Mouse (Mus musculus): Measurements from ENCODE around the gene Aes. TPM values are rescaled to one million over a fixed set of nuclear protein-coding genes. Genes with fewer than 3 reads are reported as not detected.

Aes gene
- polyA plus RNA-seq, 1 experiment = 639 TPM

DNA sequence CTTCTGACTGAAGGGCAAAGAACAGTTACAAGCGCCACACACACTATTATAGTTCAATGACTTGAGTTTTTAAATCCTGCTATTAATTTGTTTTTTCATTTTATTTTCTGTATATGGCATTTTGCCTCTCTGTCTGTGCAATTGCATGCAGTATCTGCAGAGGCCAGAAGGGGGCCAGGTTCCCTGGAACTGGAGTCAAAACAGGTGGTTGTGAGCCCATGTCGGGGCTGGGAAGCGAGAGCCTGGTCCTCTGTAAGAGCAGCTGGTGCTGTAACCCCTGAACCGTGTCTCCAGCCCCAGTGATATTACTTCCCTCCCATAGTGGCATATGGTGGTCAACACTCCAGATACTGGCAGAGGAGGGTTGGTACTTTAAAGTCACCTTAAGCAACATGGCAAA lies 40.7 kb upstream of the Aes start:
- Histone ChIP-seq H3K79me2 (ENCODE audit: control insufficient read depth, insufficient read depth) (no peaks in the 10 kb centered on the region), H3K27me3 (ENCODE audit: control insufficient read depth, insufficient read depth, insufficient read length) (peaks cover 7% of the 10 kb centered on the region), H3ac (ENCODE audit: control insufficient read depth, insufficient read length) (no peak overlapping the region), H3K4me2 (ENCODE audit: low read depth) (no peak overlapping the region), H3K4me3 (no peak overlapping the region), H3K36me3 (ENCODE audit: control insufficient read depth, insufficient read depth) (no peaks in the 10 kb centered on the region)
- TF ChIP-seq POLR2A (IDR thresholded peaks at IDR 0.05; ENCODE audit: insufficient read length, low read depth) (no peak), USF1 (IDR thresholded peaks at IDR 0.05; ENCODE audit: low read depth) (no peak), MYOD1 (IDR thresholded peaks at IDR 0.05; ENCODE audit: control insufficient read depth in 1 of 3, insufficient read length in 2 of 3, low read depth in 2 of 3) (peak; percentile 15 to 69 (median 60)), MYOG (IDR thresholded peaks at IDR 0.05; ENCODE audit: control insufficient read depth in 1 of 3, insufficient read depth in 1 of 3, insufficient read length in 2 of 3, low read depth in 2 of 3) (peak in 2 of 3 experiments; percentile 34 to 71)

DNA sequence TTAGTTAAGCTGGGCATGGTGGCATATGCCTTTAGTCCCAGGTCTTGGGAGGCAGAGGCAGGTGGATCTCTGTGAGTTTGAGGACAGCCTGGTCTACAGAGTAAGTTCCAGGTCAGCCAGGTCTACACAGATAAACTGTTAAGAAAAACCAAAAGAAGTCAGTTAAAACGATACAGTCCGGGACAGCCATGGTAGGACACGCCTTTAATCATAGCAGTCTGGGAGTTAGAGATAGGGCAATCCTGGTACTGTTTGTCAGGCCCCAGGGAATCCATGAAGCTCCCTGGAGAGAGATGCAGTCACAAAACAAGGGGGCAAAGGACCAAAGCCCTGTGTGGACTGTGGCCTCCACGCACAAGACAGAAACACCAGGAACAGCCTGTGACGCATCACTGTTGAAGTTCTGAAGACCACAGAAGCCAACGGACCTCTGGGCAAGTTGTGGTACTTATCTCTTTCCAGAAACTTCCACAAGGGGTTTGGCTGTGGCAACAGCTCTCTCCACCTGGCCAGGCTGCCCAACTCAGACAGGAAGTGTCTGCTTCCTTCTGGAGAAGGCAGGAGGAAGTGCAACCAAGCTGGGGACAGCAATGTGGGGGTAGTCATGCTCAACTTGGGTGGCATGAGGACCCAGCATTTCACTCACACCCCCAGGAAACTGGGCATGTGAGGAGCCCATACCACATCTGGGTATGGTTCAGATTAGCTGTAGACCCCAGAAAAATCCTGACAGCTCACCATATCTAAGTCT lies 39.9 kb upstream of the Aes start:
- Histone ChIP-seq H3K36me3 (ENCODE audit: control insufficient read depth, insufficient read depth) (no peaks in the 10 kb centered on the region), H3K27me3 (ENCODE audit: control insufficient read depth, insufficient read depth, insufficient read length) (peaks cover 7% of the 10 kb centered on the region), H3ac (ENCODE audit: control insufficient read depth, insufficient read length) (no peak overlapping the region), H3K79me2 (ENCODE audit: control insufficient read depth, insufficient read depth) (no peaks in the 10 kb centered on the region), H3K4me3 (no peak overlapping the region), H3K4me2 (ENCODE audit: low read depth) (no peak overlapping the region)
- no peak for TF ChIP-seq USF1 (IDR thresholded peaks at IDR 0.05; ENCODE audit: low read depth)
- TF ChIP-seq POLR2A (IDR thresholded peaks at IDR 0.05; ENCODE audit: insufficient read length, low read depth) = no peak
- no peak for TF ChIP-seq REST (IDR thresholded peaks at IDR 0.05; ENCODE audit: insufficient read depth, insufficient read length)
- TF ChIP-seq SRF (IDR thresholded peaks at IDR 0.05; ENCODE audit: control insufficient read depth, insufficient read length, low read depth) = no peak
- no peak for TF ChIP-seq MYOG (IDR thresholded peaks at IDR 0.05; ENCODE audit: control insufficient read depth in 1 of 3, insufficient read depth in 1 of 3, insufficient read length in 2 of 3, low read depth in 2 of 3)
- no peak for TF ChIP-seq POLR2AphosphoS2 (IDR thresholded peaks at IDR 0.05; ENCODE audit: insufficient read length, low read depth)
- TF ChIP-seq TCF3 (IDR thresholded peaks at IDR 0.05; ENCODE audit: insufficient read length, low read depth) = no peak
- no peak for TF ChIP-seq CEBPB (IDR thresholded peaks at IDR 0.05; ENCODE audit: insufficient read depth, poor library complexity, severe bottlenecking)
- TF ChIP-seq E2F4 (IDR thresholded peaks at IDR 0.05; ENCODE audit: insufficient read depth) = no peak
- no peak for TF ChIP-seq MYOD1 (IDR thresholded peaks at IDR 0.05; ENCODE audit: control insufficient read depth in 1 of 3, insufficient read length in 2 of 3, low read depth in 2 of 3)
- TF ChIP-seq TCF12 (IDR thresholded peaks at IDR 0.05; ENCODE audit: insufficient read depth, poor library complexity, severe bottlenecking) = no peak
- no peak for TF ChIP-seq MAX (IDR thresholded peaks at IDR 0.05; ENCODE audit: low read depth)

DNA sequence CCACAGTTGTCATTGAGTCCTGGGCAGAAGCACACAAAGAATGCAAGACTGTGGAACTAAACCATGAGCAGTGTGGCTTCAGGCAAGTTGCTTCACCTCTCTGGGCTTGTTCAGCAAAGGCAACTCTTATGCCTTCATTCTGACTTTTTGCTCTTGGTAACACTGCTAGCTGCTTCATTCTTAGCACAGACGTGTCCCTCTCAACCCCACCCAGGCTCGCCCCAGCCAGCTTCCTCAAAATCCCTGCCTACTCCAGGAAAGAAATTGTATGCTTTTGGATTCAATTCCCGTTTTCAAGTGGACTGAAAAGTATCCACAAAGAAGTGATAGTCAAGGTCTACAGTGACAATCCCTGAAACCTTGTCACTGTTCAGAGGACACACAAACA lies 39.3 kb upstream of the Aes start:
- no peak overlapping the region for H3K4me2 ChIP-seq (ENCODE audit: low read depth)

DNA sequence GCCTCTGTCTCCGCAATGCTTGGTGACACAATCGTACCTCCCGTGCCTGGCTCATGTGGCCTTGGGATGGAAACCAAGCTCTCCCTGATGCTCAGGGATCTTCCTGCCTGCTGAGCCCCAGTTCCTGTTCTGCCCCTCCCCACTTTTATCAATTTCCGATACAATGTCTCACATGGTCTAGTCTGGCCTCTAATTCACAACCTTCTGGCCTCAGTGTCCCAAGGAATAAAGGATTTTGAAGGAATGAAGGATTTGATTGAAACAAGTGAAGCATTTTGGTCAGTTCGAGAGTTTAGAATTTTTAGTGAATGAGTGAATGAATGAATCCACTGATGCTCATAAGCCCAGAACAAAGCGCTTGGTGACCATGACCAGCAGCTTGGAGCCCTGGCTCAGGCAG lies 36.1 kb upstream of the Aes start:
- H3K27me3 ChIP-seq (ENCODE audit: control insufficient read depth, insufficient read depth, insufficient read length) = peaks cover 7% of the 10 kb centered on the region
- H3K79me2 ChIP-seq (ENCODE audit: control insufficient read depth, insufficient read depth) = no peaks in the 10 kb centered on the region
- no peak overlapping the region for H3K4me2 ChIP-seq (ENCODE audit: low read depth)
- no peaks in the 10 kb centered on the region for H3K36me3 ChIP-seq (ENCODE audit: control insufficient read depth, insufficient read depth)
- H3ac ChIP-seq (ENCODE audit: control insufficient read depth, insufficient read length) = no peak overlapping the region
- H3K4me3 ChIP-seq = no peak overlapping the region
- TF ChIP-seq TCF3 (IDR thresholded peaks at IDR 0.05; ENCODE audit: insufficient read length, low read depth) = no peak
- no peak for TF ChIP-seq POLR2AphosphoS2 (IDR thresholded peaks at IDR 0.05; ENCODE audit: insufficient read length, low read depth)
- no peak for TF ChIP-seq POLR2A (IDR thresholded peaks at IDR 0.05; ENCODE audit: insufficient read length, low read depth)
- no peak for TF ChIP-seq MYOD1 (IDR thresholded peaks at IDR 0.05; ENCODE audit: control insufficient read depth in 1 of 3, insufficient read length in 2 of 3, low read depth in 2 of 3)
- no peak for TF ChIP-seq E2F4 (IDR thresholded peaks at IDR 0.05; ENCODE audit: insufficient read depth)
- no peak for TF ChIP-seq REST (IDR thresholded peaks at IDR 0.05; ENCODE audit: insufficient read depth, insufficient read length)
- TF ChIP-seq CEBPB (IDR thresholded peaks at IDR 0.05; ENCODE audit: insufficient read depth, poor library complexity, severe bottlenecking) = no peak
- no peak for TF ChIP-seq MYOG (IDR thresholded peaks at IDR 0.05; ENCODE audit: control insufficient read depth in 1 of 3, insufficient read depth in 1 of 3, insufficient read length in 2 of 3, low read depth in 2 of 3)
- no peak for TF ChIP-seq TCF12 (IDR thresholded peaks at IDR 0.05; ENCODE audit: insufficient read depth, poor library complexity, severe bottlenecking)
- TF ChIP-seq USF1 (IDR thresholded peaks at IDR 0.05; ENCODE audit: low read depth) = no peak
- no peak for TF ChIP-seq MAX (IDR thresholded peaks at IDR 0.05; ENCODE audit: low read depth)
- no peak for TF ChIP-seq SRF (IDR thresholded peaks at IDR 0.05; ENCODE audit: control insufficient read depth, insufficient read length, low read depth)

More for the DNA sequence above, 39.3 kb upstream of the Aes start:
- Histone ChIP-seq H3K4me3 (no peak overlapping the region), H3K27me3 (ENCODE audit: control insufficient read depth, insufficient read depth, insufficient read length) (peaks cover 7% of the 10 kb centered on the region), H3K79me2 (ENCODE audit: control insufficient read depth, insufficient read depth) (no peaks in the 10 kb centered on the region), H3K36me3 (ENCODE audit: control insufficient read depth, insufficient read depth) (no peaks in the 10 kb centered on the region), H3ac (ENCODE audit: control insufficient read depth, insufficient read length) (no peak overlapping the region)
- no peak for TF ChIP-seq TCF3 (IDR thresholded peaks at IDR 0.05; ENCODE audit: insufficient read length, low read depth)
- no peak for TF ChIP-seq MYOG (IDR thresholded peaks at IDR 0.05; ENCODE audit: control insufficient read depth in 1 of 3, insufficient read depth in 1 of 3, insufficient read length in 2 of 3, low read depth in 2 of 3)

DNA sequence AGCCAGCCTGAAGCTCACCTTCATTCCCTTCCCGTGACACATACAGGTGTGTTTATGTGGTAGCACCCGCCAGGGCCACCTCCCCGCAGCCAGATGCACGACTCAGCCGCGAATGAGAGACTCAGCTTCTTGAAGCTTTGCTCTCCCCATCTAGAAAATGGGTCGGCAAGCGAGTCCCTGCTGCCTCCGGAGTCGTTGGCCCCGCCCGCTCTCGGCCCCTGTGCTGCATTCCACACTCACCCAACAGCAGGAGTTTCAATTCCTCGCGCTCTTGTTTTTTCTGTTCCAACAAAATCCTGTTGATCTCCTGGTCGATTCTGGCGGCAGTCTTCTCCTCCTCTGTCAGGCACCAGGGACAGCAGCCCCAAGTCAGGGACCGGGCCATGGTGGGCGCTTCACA lies 35.7 kb upstream of the Aes start:
- Histone ChIP-seq H3K4me3 (no peak overlapping the region), H3K79me2 (ENCODE audit: control insufficient read depth, insufficient read depth) (no peaks in the 10 kb centered on the region), H3ac (ENCODE audit: control insufficient read depth, insufficient read length) (no peak overlapping the region), H3K4me2 (ENCODE audit: low read depth) (no peak overlapping the region), H3K36me3 (ENCODE audit: control insufficient read depth, insufficient read depth) (no peaks in the 10 kb centered on the region), H3K27me3 (ENCODE audit: control insufficient read depth, insufficient read depth, insufficient read length) (peaks cover 7% of the 10 kb centered on the region)
- TF ChIP-seq TCF12 (IDR thresholded peaks at IDR 0.05; ENCODE audit: insufficient read depth, poor library complexity, severe bottlenecking) (no peak), E2F4 (IDR thresholded peaks at IDR 0.05; ENCODE audit: insufficient read depth) (no peak), POLR2AphosphoS2 (IDR thresholded peaks at IDR 0.05; ENCODE audit: insufficient read length, low read depth) (no peak), MAX (IDR thresholded peaks at IDR 0.05; ENCODE audit: low read depth) (no peak), CEBPB (IDR thresholded peaks at IDR 0.05; ENCODE audit: insufficient read depth, poor library complexity, severe bottlenecking) (no peak), POLR2A (IDR thresholded peaks at IDR 0.05; ENCODE audit: insufficient read length, low read depth) (no peak), MYOG (IDR thresholded peaks at IDR 0.05; ENCODE audit: control insufficient read depth in 1 of 3, insufficient read depth in 1 of 3, insufficient read length in 2 of 3, low read depth in 2 of 3) (no peak), TCF3 (IDR thresholded peaks at IDR 0.05; ENCODE audit: insufficient read length, low read depth) (no peak)
